Mouse (Mus musculus) kidney, postnatal 0 days (tissue): ENCODE data around the gene Shc3. TPM values are rescaled to one million over a fixed set of nuclear protein-coding genes. Genes with fewer than 3 reads are reported as not detected.

Experiments used
- ATAC-seq: fragments of 200-750 bp; cut with Nextera tagmentation; replicated peaks from 2 replicates; pipeline ENCODE4 v1.8.0; 2017; ENCODE audit warnings: low read depth, moderate number of reproducible peaks, moderate TSS enrichment, moderate library complexity; ENCODE audit not compliant: low FRiP score
- DNase-seq: peaks from one replicate; pipeline ENCODE4 v3.0.0-alpha.2; 2016; ENCODE audit warnings: low spot score
- H3K27ac ChIP-seq: fragments of 300-500 bp; sonication (generic); 2 replicates; pipeline ENCODE4 v1.5.1; 2014; ENCODE audit warnings: mild to moderate bottlenecking
- H3K27me3 ChIP-seq: fragments of 300-500 bp; sonication (generic); 2 replicates; pipeline ENCODE4 v1.6.1; 2014; ENCODE audit warnings: low read length, mixed read lengths; ENCODE audit not compliant: insufficient read depth
- H3K36me3 ChIP-seq: fragments of 300-500 bp; sonication (generic); 2 replicates; pipeline ENCODE4 v1.6.1; 2014; ENCODE audit warnings: low read length, mixed read lengths; ENCODE audit not compliant: insufficient read depth
- H3K4me1 ChIP-seq: fragments of 300-500 bp; sonication (generic); replicated peaks from 2 replicates; pipeline ENCODE4 v1.6.1; 2014; ENCODE audit warnings: antibody characterized with exemption, low read length, mixed read lengths; ENCODE audit not compliant: insufficient read depth
- H3K4me2 ChIP-seq: fragments of 300-500 bp; sonication (generic); 2 replicates; pipeline ENCODE4 v1.6.1; 2014; ENCODE audit warnings: mild to moderate bottlenecking, low read length, moderate library complexity, mixed read lengths
- H3K4me3 ChIP-seq: fragments of 300-500 bp; sonication (generic); replicated peaks from 2 replicates; pipeline ENCODE4 v1.5.1; 2014; ENCODE audit warnings: low read depth, low read length
- H3K9ac ChIP-seq: fragments of 300-500 bp; sonication (generic); 2 replicates; pipeline ENCODE4 v1.6.1; 2014; ENCODE audit warnings: low read depth, low read length
- H3K9me3 ChIP-seq: fragments of 300-500 bp; sonication (generic); replicated peaks from 2 replicates; pipeline ENCODE4 v1.6.1; 2016; ENCODE audit warnings: low read length, inconsistent platforms, mixed read lengths
- CTCF ChIP-seq: IDR thresholded peaks from 2 replicates; pipeline ENCODE4 v1.5.1; 2016; ENCODE audit warnings: antibody characterized with exemption, low read depth, mild to moderate bottlenecking, moderate library complexity
- WGBS: fragments of 180-500 bp; shearing (Covaris S2); extraction: QIAGEN DNeasy Blood & Tissue Kit; methylation state at CpG from one replicate; pipeline ENCODE4 v1.1.7; 2014; 5-methylcytosine and 5-hydroxymethylcytosine counted together
- polyA plus RNA-seq: library from polyadenylated mRNA; unstranded; fragments of >200 nt; fragmentation: Nextera tagmentation; extraction: Ambion mirVana; gene quantifications from 2 replicates; pipeline ENCODE4 v1.2.1, GENCODE M21; 2015

The Shc3 gene
- polyA plus RNA-seq, 1 experiment from 2014 or later, result 0.34 TPM

DNA sequence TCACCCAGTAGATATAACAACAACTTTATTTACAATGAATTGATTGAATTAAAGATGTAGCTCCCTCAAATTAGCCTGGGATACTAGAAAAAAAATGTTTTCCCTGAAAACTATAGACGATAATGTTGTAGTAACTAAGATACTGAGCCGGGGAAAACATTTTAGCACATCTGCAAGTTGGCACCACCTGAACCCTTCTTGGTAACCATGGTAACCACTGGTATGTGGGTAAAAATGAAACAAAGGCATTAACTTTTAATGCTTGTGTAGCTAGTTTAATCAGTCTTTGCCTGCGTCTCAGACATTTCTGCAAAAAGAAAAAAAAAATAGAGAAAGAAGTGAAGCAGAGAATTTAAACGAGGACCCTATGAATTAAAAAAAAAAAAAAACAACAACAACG lies 42.3 kb upstream of the Shc3 start:
- DNase-seq (no peak), ATAC-seq (no peak)
- Histone ChIP-seq H3K9ac (no peak overlapping the region), H3K4me1 (no peaks in the 10 kb centered on the region), H3K36me3 (no peaks in the 10 kb centered on the region), H3K27me3 (no peaks in the 10 kb centered on the region), H3K4me3 (no peak overlapping the region), H3K27ac (no peak overlapping the region), H3K4me2 (no peak overlapping the region), H3K9me3 (no peaks in the 10 kb centered on the region)
- WGBS, result 70% methylated on average over 5 of the region's 5 CpGs
- TF ChIP-seq CTCF, result no peak

- no peaks in the 10 kb centered on the region for H3K36me3 ChIP-seq
- no peak for TF ChIP-seq CTCF
- DNase-seq, result no peak
- 25% methylated on average over 9 of the region's 9 CpGs for WGBS
- ATAC-seq, result no peak
- H3K4me1 ChIP-seq, result no peaks in the 10 kb centered on the region
- H3K4me2 ChIP-seq, result no peak overlapping the region
- no peaks in the 10 kb centered on the region for H3K9me3 ChIP-seq
- no peak overlapping the region for H3K4me3 ChIP-seq
- H3K9ac ChIP-seq, result no peak overlapping the region
- no peak overlapping the region for H3K27ac ChIP-seq
- no peaks in the 10 kb centered on the region for H3K27me3 ChIP-seq
Observed at GRCm38 (mm10) chr13:51611060-51611459, 41.8 kb upstream of the Shc3 start.

DNA sequence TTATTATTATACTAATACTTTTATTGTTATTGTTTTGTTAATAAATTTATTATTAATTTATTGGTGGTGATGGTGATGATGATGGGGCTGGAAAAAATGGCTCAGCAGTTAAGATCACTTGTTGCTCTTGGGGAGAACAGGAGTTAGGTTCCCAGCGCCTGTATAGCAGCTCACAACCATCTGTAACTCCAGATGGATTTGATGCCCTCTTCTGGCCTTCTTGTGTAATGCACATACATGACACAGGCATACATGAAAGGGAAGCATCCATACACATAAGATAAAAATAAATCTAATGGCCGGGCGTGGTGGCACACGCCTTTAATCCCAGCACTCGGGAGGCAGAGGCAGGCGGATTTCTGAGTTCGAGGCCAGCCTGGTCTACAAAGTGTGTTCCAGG lies 40.0 kb upstream of the Shc3 start:
- no peak overlapping the region for H3K9ac ChIP-seq
- H3K4me1 ChIP-seq, result no peaks in the 10 kb centered on the region
- no peaks in the 10 kb centered on the region for H3K27me3 ChIP-seq
- WGBS, result 92% methylated on average over 5 of the region's 7 CpGs
- no peak overlapping the region for H3K4me2 ChIP-seq
- no peaks in the 10 kb centered on the region for H3K9me3 ChIP-seq
- TF ChIP-seq CTCF, result peak; percentile 27; the same call in 1 of the 2 replicates
- H3K36me3 ChIP-seq, result no peaks in the 10 kb centered on the region
- H3K27ac ChIP-seq, result no peak overlapping the region
- DNase-seq, result no peak
- no peak for ATAC-seq
- H3K4me3 ChIP-seq, result no peak overlapping the region

DNA sequence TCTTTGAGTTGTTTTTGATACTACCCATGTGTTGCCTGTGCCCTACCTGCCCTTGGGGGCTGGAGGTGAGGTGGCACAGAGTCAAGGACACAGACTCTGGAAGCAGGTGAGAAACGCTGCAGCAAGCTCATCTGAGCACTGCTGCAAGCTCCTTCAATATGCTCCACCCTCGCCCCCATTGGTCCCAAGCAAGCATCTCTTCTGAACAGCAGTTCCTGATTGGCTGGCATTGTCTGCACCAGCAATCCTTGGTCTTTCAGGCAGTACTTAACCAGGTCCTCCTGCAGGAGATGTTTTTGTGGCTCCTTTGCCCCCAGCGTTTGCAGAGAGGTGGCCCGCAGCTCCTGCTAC lies 34.6 kb upstream of the Shc3 start:
- H3K9me3 ChIP-seq, result no peaks in the 10 kb centered on the region
- no peaks in the 10 kb centered on the region for H3K27me3 ChIP-seq
- ATAC-seq (no peak), DNase-seq (no peak)
- WGBS, result 50% methylated on average over 4 of the region's 4 CpGs
- no peak overlapping the region for H3K27ac ChIP-seq
- H3K36me3 ChIP-seq, result no peaks in the 10 kb centered on the region
- no peak overlapping the region for H3K4me3 ChIP-seq
- H3K4me2 ChIP-seq, result peak overlapping the region; percentile 49; the same call in 1 of the 2 replicates
- no peak for TF ChIP-seq CTCF
- H3K4me1 ChIP-seq, result no peaks in the 10 kb centered on the region
- no peak overlapping the region for H3K9ac ChIP-seq

GRCm38 (mm10) chr13:51603221-51603893 lies 34.1 kb upstream of the Shc3 start:
- H3K4me2 ChIP-seq, result peak overlapping the region; percentile 49
- no peaks in the 10 kb centered on the region for H3K9me3 ChIP-seq
- no peaks in the 10 kb centered on the region for H3K27me3 ChIP-seq
- ATAC-seq (0 out of 2 replicates have a peak, but pooled peaks have one; percentile 60), DNase-seq (peak; percentile 77)
- 0 out of 2 replicates have a peak overlapping the region, but pooled peaks have one; percentile 3 for H3K4me3 ChIP-seq
- no peak for TF ChIP-seq CTCF
- H3K4me1 ChIP-seq, result no peaks in the 10 kb centered on the region
- H3K27ac ChIP-seq, result no peak overlapping the region
- 22% methylated on average over 16 of the region's 16 CpGs for WGBS
- no peak overlapping the region for H3K9ac ChIP-seq
- H3K36me3 ChIP-seq, result no peaks in the 10 kb centered on the region

DNA sequence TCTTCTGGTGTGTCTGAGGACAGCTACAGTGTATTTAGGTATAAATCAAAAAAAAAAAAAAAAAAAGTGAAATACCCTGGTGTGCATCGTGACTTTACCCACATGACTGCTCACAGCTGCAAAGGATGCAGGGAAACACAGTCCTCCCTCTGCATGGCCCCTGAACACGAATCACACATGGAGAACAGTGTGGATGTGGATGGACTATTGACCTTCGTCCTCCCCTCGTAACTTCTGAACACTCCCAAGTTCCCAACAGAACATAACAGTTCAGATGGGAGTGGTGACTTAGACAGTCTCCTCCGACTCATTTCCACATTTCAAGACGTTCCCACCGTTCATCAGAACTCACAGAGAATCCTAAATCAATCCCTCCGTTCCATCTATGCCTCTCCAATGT lies 33.5 kb upstream of the Shc3 start:
- DNase-seq (no peak), ATAC-seq (peak; percentile 63; the same call in 1 of the 2 replicates)
- 34% methylated on average over 8 of the region's 8 CpGs for WGBS
- H3K4me1 ChIP-seq, result no peaks in the 10 kb centered on the region
- H3K4me2 ChIP-seq, result peak overlapping the region; percentile 49
- no peaks in the 10 kb centered on the region for H3K9me3 ChIP-seq
- H3K27ac ChIP-seq, result no peak overlapping the region
- no peaks in the 10 kb centered on the region for H3K36me3 ChIP-seq
- TF ChIP-seq CTCF, result no peak
- no peaks in the 10 kb centered on the region for H3K27me3 ChIP-seq
- H3K9ac ChIP-seq, result no peak overlapping the region
- H3K4me3 ChIP-seq, result no peak overlapping the region

DNA sequence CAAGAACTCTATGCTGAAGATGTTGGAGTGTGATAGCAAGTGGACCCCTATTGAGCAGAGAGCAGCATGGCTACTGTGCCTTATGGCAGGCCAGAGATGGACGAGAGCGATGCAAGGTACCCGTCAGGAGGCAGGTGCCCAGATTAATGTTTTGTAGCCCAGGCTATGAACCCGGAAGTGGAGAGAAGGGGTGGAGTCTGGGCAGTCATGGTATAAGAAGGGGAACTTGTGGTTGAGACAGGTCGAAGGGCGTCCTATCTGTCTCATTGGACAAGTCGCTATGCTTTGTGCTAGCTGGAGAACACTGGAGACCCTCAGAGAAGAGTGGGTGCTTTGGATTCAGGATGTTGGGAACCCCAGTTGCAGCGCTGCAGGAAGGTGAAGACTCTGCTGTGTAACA lies 30.9 kb upstream of the Shc3 start:
- Histone ChIP-seq H3K9me3 (no peaks in the 10 kb centered on the region), H3K27me3 (no peaks in the 10 kb centered on the region), H3K36me3 (no peaks in the 10 kb centered on the region), H3K4me2 (no peak overlapping the region), H3K27ac (no peak overlapping the region), H3K4me3 (no peak overlapping the region), H3K4me1 (0 out of 2 replicates have a peak, but pooled peaks cover 3% of the 10 kb centered on the region), H3K9ac (no peak overlapping the region)
- TF ChIP-seq CTCF, result no peak
- ATAC-seq (no peak), DNase-seq (no peak)
- WGBS, result 94% methylated on average over 8 of the region's 8 CpGs
